Mouse (Mus musculus) liver, embryonic 16.5 days (tissue): ENCODE results near the gene Serpinb6a. TPM values are rescaled to one million over a fixed set of nuclear protein-coding genes. Genes with fewer than 3 reads are reported as not detected.

ENCODE experiments used
- ATAC-seq: fragments of 200-750 bp; cut with Nextera tagmentation; 2 replicates; pipeline ENCODE4 v1.8.0; 2017; ENCODE audit warnings: low read depth, mild to moderate bottlenecking, moderate number of reproducible peaks, moderate library complexity
- H3K27ac ChIP-seq: fragments of 300-500 bp; sonication (generic); 2 replicates; pipeline ENCODE4 v1.5.1; 2014; ENCODE audit warnings: mild to moderate bottlenecking, low read length
- H3K27me3 ChIP-seq: fragments of 300-500 bp; sonication (generic); 2 replicates; pipeline ENCODE4 v1.6.1; 2014; ENCODE audit warnings: low read depth, low read length, mixed read lengths; ENCODE audit not compliant: control insufficient read depth, insufficient read depth
- H3K36me3 ChIP-seq: fragments of 300-500 bp; sonication (generic); 2 replicates; pipeline ENCODE4 v1.6.1; 2014; ENCODE audit warnings: mild to moderate bottlenecking; ENCODE audit not compliant: control insufficient read depth, insufficient read depth
- H3K4me1 ChIP-seq: fragments of 300-500 bp; sonication (generic); 2 replicates; pipeline ENCODE4 v1.6.1; 2014; ENCODE audit warnings: low read depth, low read length, mixed read lengths; ENCODE audit not compliant: control insufficient read depth
- H3K4me2 ChIP-seq: fragments of 300-500 bp; sonication (generic); 2 replicates; pipeline ENCODE4 v1.6.1; 2014; ENCODE audit warnings: low read depth, low read length, mixed read lengths
- H3K4me3 ChIP-seq: fragments of 300-500 bp; sonication (generic); 2 replicates; pipeline ENCODE4 v1.5.1; 2014; ENCODE audit warnings: low read depth, mild to moderate bottlenecking, low read length
- H3K9ac ChIP-seq: fragments of 300-500 bp; sonication (generic); 2 replicates; pipeline ENCODE4 v1.6.1; 2014; ENCODE audit warnings: low read depth, low read length
- H3K9me3 ChIP-seq: fragments of 300-500 bp; sonication (generic); replicated peaks from 2 replicates; pipeline ENCODE4 v1.6.1; 2016; ENCODE audit warnings: low read length; ENCODE audit not compliant: control insufficient read depth
- WGBS: fragments of 180-500 bp; shearing (Covaris S2); extraction: QIAGEN DNeasy Blood & Tissue Kit; methylation state at CpG from one replicate; pipeline ENCODE4 v1.1.7; 2014; ENCODE audit not compliant: insufficient replicate concordance; 5-methylcytosine and 5-hydroxymethylcytosine counted together
- polyA plus RNA-seq: library from polyadenylated mRNA; unstranded; fragments of >200 nt; fragmentation: Nextera tagmentation; extraction: Ambion mirVana; gene quantifications from 2 replicates; pipeline ENCODE4 v1.2.1, GENCODE M21; 2015

Gene Serpinb6a
- polyA plus RNA-seq, 1 experiment from 2014 or later = 17.2 TPM

- Histone ChIP-seq H3K4me1 (no peaks in the 10 kb centered on the region), H3K27me3 (no peaks in the 10 kb centered on the region), H3K36me3 (peaks cover 56% of the 10 kb centered on the region), H3K9ac (no peak overlapping the region), H3K9me3 (no peaks in the 10 kb centered on the region), H3K4me3 (no peak overlapping the region), H3K27ac (no peak overlapping the region), H3K4me2 (no peak overlapping the region)
- WGBS = 86% methylated on average over 9 of the region's 9 CpGs
- ATAC-seq = no peak
These were observed 14.5 kb upstream of the Serpinb6a start for GRCm38 (mm10) chr13:34016927-34017569.

- no peaks in the 10 kb centered on the region for H3K27me3 ChIP-seq
- H3K4me1 ChIP-seq = peaks cover 5% of the 10 kb centered on the region
- no peak overlapping the region for H3K4me3 ChIP-seq
- H3K36me3 ChIP-seq = peaks cover 11% of the 10 kb centered on the region; the same call in 1 of the 2 replicates
- H3K9me3 ChIP-seq = no peaks in the 10 kb centered on the region
- no peak overlapping the region for H3K9ac ChIP-seq
- WGBS = 54% methylated on average over 2 of the region's 2 CpGs
- H3K27ac ChIP-seq = no peak overlapping the region
- ATAC-seq = no peak
- H3K4me2 ChIP-seq = no peak overlapping the region
These were observed 4.6 kb upstream of the Serpinb6a start for GRCm38 (mm10) chr13:34007234-34007633.

GRCm38 (mm10) chr13:34003058-34003457 lies 464 bp upstream of the Serpinb6a start:
- peaks cover 5% of the 10 kb centered on the region for H3K4me1 ChIP-seq
- no peaks in the 10 kb centered on the region for H3K36me3 ChIP-seq
- ATAC-seq = no peak
- H3K4me2 ChIP-seq = peak overlapping the region; percentile 85
- no peaks in the 10 kb centered on the region for H3K27me3 ChIP-seq
- H3K27ac ChIP-seq = peak overlapping the region; percentile 92
- no peaks in the 10 kb centered on the region for H3K9me3 ChIP-seq
- WGBS = 0% methylated on average over 5 of the region's 5 CpGs
- peak overlapping the region; percentile 90 for H3K9ac ChIP-seq
- H3K4me3 ChIP-seq = peak overlapping the region; percentile 98

- no peak overlapping the region for H3K4me2 ChIP-seq
- H3K4me3 ChIP-seq = no peak overlapping the region
- 17% methylated on average over 1 of the region's 1 CpGs for WGBS
- H3K36me3 ChIP-seq = no peaks in the 10 kb centered on the region
- no peak overlapping the region for H3K9ac ChIP-seq
- ATAC-seq = no peak
- H3K27me3 ChIP-seq = no peaks in the 10 kb centered on the region
- H3K27ac ChIP-seq = no peak overlapping the region
- no peaks in the 10 kb centered on the region for H3K4me1 ChIP-seq
- no peaks in the 10 kb centered on the region for H3K9me3 ChIP-seq
These were observed 7.4 kb downstream of the Serpinb6a start for GRCm38 (mm10) chr13:33995197-33995596.

DNA sequence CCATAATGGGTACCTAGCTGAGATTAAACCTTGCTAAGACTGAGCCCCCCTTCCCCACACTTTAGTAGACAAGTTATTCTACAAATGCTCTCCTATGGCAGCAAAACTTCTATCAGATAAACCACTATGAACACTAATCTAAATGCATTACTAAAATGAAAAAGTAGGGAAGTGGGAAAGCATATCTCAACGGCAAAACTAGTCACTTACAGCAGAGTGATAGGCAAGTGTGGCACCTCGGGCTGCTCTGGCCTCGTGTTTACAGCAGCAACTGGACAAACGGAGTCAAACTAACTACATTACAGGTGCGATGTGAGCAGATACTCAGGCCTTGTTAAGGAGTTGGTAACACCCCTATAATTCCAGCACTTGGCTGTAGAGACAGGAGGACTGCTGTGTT lies 13.0 kb downstream of the Serpinb6a start:
- no peak for ATAC-seq

GRCm38 (mm10) chr13:33966574-33966973 lies 36.0 kb downstream of the Serpinb6a start:
- Histone ChIP-seq H3K9me3 (no peaks in the 10 kb centered on the region), H3K4me3 (no peak overlapping the region), H3K36me3 (no peaks in the 10 kb centered on the region), H3K4me2 (no peak overlapping the region), H3K27ac (no peak overlapping the region), H3K4me1 (peaks cover 15% of the 10 kb centered on the region), H3K27me3 (no peaks in the 10 kb centered on the region), H3K9ac (no peak overlapping the region)
- no peak for ATAC-seq

More for the DNA sequence above, 13.0 kb downstream of the Serpinb6a start:
- Histone ChIP-seq H3K27me3 (no peaks in the 10 kb centered on the region), H3K4me3 (no peak overlapping the region), H3K36me3 (no peaks in the 10 kb centered on the region), H3K4me2 (no peak overlapping the region), H3K9me3 (no peaks in the 10 kb centered on the region), H3K9ac (no peak overlapping the region), H3K4me1 (no peaks in the 10 kb centered on the region), H3K27ac (no peak overlapping the region)
- 66% methylated on average over 5 of the region's 5 CpGs for WGBS

- Histone ChIP-seq H3K9me3 (no peaks in the 10 kb centered on the region), H3K27me3 (no peaks in the 10 kb centered on the region), H3K4me3 (peak overlapping the region; percentile 71), H3K36me3 (no peaks in the 10 kb centered on the region), H3K4me1 (peaks cover 15% of the 10 kb centered on the region), H3K9ac (peak overlapping the region; percentile 21; the same call in 1 of the 2 replicates), H3K4me2 (peak overlapping the region; percentile 79), H3K27ac (peak overlapping the region; percentile 89; the same call in 1 of the 2 replicates)
- ATAC-seq = 0 out of 2 replicates have a peak, but pooled peaks have one; percentile 22
- 32% methylated on average over 4 of the region's 4 CpGs for WGBS
These were observed 36.6 kb downstream of the Serpinb6a start for GRCm38 (mm10) chr13:33966025-33966412.

DNA sequence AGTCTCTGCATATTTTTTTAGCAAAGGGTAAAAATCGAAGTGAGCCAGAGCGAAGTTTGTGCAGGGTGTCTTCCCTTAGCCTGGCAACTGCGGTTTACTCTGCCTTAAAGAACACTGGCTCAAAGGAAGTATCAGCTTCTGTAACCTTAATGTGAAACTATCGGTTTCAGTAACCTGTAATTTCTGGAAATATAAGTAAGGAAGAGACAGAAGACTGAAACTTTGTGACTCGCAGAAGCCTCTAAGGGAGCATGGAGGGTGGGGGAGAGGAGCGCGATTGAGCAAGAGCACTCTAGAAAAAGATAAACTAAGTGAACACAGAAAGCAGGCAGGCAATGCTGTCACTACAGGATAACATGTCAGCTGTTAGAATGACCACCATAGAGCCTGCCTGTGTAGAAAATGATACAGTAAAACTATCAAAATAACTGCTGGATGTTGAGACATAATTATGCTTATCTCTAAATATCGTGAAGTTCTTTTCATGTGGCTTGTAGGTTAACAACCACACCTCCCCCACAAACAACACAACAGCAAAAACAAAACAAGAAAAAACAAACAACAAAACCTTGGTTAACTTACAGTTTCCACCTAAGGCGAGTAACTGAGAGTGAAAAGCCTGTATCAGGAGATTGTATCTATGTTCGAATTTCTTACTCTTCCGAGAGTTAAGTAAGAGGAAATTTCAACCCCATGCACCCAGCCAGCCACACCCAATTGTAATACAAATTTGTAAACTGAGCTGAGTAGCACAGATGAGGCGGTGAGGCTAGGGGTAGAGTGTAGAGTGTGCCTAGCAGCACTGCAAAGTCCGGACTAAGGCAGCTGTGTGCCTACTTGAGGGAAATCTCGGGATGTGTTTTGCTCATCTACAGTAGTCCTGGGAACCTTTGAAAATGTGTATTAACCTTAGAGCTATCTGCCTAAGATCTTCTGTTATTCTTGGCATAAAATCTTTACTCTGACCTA lies 37.3 kb downstream of the Serpinb6a start:
- H3K27ac ChIP-seq = peak overlapping the region; percentile 89
- no peaks in the 10 kb centered on the region for H3K27me3 ChIP-seq
- peak; percentile 77 for ATAC-seq
- peaks cover 15% of the 10 kb centered on the region for H3K4me1 ChIP-seq
- H3K4me3 ChIP-seq = peak overlapping the region; percentile 71
- no peaks in the 10 kb centered on the region for H3K9me3 ChIP-seq
- peak overlapping the region; percentile 79 for H3K4me2 ChIP-seq
- no peaks in the 10 kb centered on the region for H3K36me3 ChIP-seq
- H3K9ac ChIP-seq = peak overlapping the region; percentile 46
- 7% methylated on average over 14 of the region's 14 CpGs for WGBS
